Mouse (Mus musculus) forebrain, embryonic 12.5 days (tissue): ENCODE results near the gene Wfdc15a. TPM values are rescaled to one million over a fixed set of nuclear protein-coding genes. Genes with fewer than 3 reads are reported as not detected.

Experiments
- ATAC-seq: fragments of 200-750 bp; cut with Nextera tagmentation; 2 replicates; pipeline ENCODE4 v1.8.0; 2017; ENCODE audit warnings: moderate TSS enrichment; ENCODE audit not compliant: low FRiP score
- H3K27ac ChIP-seq: fragments of 300-500 bp; sonication (generic); 2 replicates; pipeline ENCODE4 v1.5.1; 2016; ENCODE audit warnings: mild to moderate bottlenecking
- H3K27me3 ChIP-seq: fragments of 300-500 bp; sonication (generic); 2 replicates; pipeline ENCODE4 v1.6.1; 2016; ENCODE audit warnings: mild to moderate bottlenecking
- H3K36me3 ChIP-seq: fragments of 300-500 bp; sonication (generic); replicated peaks from 2 replicates; pipeline ENCODE4 v1.6.1; 2016; ENCODE audit warnings: mild to moderate bottlenecking
- H3K4me1 ChIP-seq: fragments of 300-500 bp; sonication (generic); 2 replicates; pipeline ENCODE4 v1.6.1; 2016
- H3K4me2 ChIP-seq: fragments of 300-500 bp; sonication (generic); 2 replicates; pipeline ENCODE4 v1.6.1; 2016; ENCODE audit warnings: mild to moderate bottlenecking, moderate library complexity
- H3K4me3 ChIP-seq: fragments of 300-500 bp; sonication (generic); replicated peaks from 2 replicates; pipeline ENCODE4 v1.5.1; 2016; ENCODE audit warnings: mild to moderate bottlenecking
- H3K9ac ChIP-seq: fragments of 300-500 bp; sonication (generic); 2 replicates; pipeline ENCODE4 v1.6.1; 2016; ENCODE audit warnings: mild to moderate bottlenecking
- H3K9me3 ChIP-seq: fragments of 300-500 bp; sonication (generic); 2 replicates; pipeline ENCODE4 v1.6.1; 2016
- WGBS: fragments of 180-500 bp; shearing (Covaris S2); methylation state at CpG from one replicate; pipeline ENCODE4 v1.1.7; 2016; 5-methylcytosine and 5-hydroxymethylcytosine counted together
- polyA plus RNA-seq: library from polyadenylated mRNA; unstranded; fragments of >200 nt; fragmentation: Nextera tagmentation; extraction: Ambion mirVana; gene quantifications from 2 replicates; pipeline ENCODE4 v1.2.1, GENCODE M21; 2016

Gene Wfdc15a
- polyA plus RNA-seq, 1 experiment from 2014 or later = not detected

- no peak for ATAC-seq
- Histone ChIP-seq H3K9me3 (no peaks in the 10 kb centered on the region), H3K4me2 (no peak overlapping the region), H3K27ac (no peak overlapping the region), H3K9ac (no peak overlapping the region), H3K4me3 (no peak overlapping the region), H3K36me3 (no peaks in the 10 kb centered on the region), H3K27me3 (no peaks in the 10 kb centered on the region), H3K4me1 (no peaks in the 10 kb centered on the region)
- WGBS = 85% methylated on average over 5 of the region's 5 CpGs
Observed at GRCm38 (mm10) chr2:164194959-164195630, 4.8 kb downstream of the Wfdc15a start.

GRCm38 (mm10) chr2:164192279-164192678 lies 7.7 kb downstream of the Wfdc15a start:
- no peak for ATAC-seq

GRCm38 (mm10) chr2:164190576-164190975 lies 9.4 kb downstream of the Wfdc15a start, which contains the start of gene Wfdc12:
Gene Wfdc12 (minus strand): TSS chr2:164190608.
- no peak within 1 kb of the TSS for H3K4me2 ChIP-seq
- H3K36me3 ChIP-seq = no peaks in the 10 kb centered on the region
- no peak within 1 kb of the TSS for H3K27ac ChIP-seq
- 0 out of 2 replicates have a peak, but pooled peaks cover under 1% of the 10 kb centered on the region for H3K27me3 ChIP-seq
- H3K9me3 ChIP-seq = no peaks in the 10 kb centered on the region
- no peak for ATAC-seq
- no peak within 1 kb of the TSS for H3K9ac ChIP-seq
- 86% methylated on average over 6 of the region's 6 CpGs for WGBS
- H3K4me3 ChIP-seq = no peak within 1 kb of the TSS
- no peaks in the 10 kb centered on the region for H3K4me1 ChIP-seq

More at GRCm38 (mm10) chr2:164192279-164192678, 7.7 kb downstream of the Wfdc15a start:
- Histone ChIP-seq H3K9ac (no peak overlapping the region), H3K36me3 (no peaks in the 10 kb centered on the region), H3K27ac (no peak overlapping the region), H3K9me3 (no peaks in the 10 kb centered on the region), H3K4me2 (no peak overlapping the region), H3K4me3 (no peak overlapping the region), H3K4me1 (no peaks in the 10 kb centered on the region), H3K27me3 (no peaks in the 10 kb centered on the region)

- ATAC-seq = no peak
- Histone ChIP-seq H3K9me3 (no peaks in the 10 kb centered on the region), H3K36me3 (no peaks in the 10 kb centered on the region), H3K4me1 (peaks cover 4% of the 10 kb centered on the region; the same call in 1 of the 2 replicates), H3K27me3 (0 out of 2 replicates have a peak, but pooled peaks cover 2% of the 10 kb centered on the region), H3K4me3 (no peak overlapping the region), H3K9ac (no peak overlapping the region), H3K27ac (no peak overlapping the region), H3K4me2 (no peak overlapping the region)
- 36% methylated on average over 5 of the region's 5 CpGs for WGBS
Observed at GRCm38 (mm10) chr2:164188722-164189121, 11.2 kb downstream of the Wfdc15a start.

- Histone ChIP-seq H3K4me3 (no peak overlapping the region), H3K27ac (no peak overlapping the region), H3K36me3 (no peaks in the 10 kb centered on the region), H3K4me2 (no peak overlapping the region), H3K9ac (no peak overlapping the region), H3K27me3 (0 out of 2 replicates have a peak, but pooled peaks cover 2% of the 10 kb centered on the region), H3K9me3 (no peaks in the 10 kb centered on the region), H3K4me1 (peaks cover 4% of the 10 kb centered on the region; the same call in 1 of the 2 replicates)
- no peak for ATAC-seq
- 46% methylated on average over 9 of the region's 9 CpGs for WGBS
Observed at GRCm38 (mm10) chr2:164184145-164184719, 15.7 kb downstream of the Wfdc15a start.

- H3K4me3 ChIP-seq = no peak overlapping the region
- H3K9ac ChIP-seq = no peak overlapping the region
- H3K4me1 ChIP-seq = peaks cover 4% of the 10 kb centered on the region; the same call in 1 of the 2 replicates
- WGBS = 70% methylated on average over 9 of the region's 9 CpGs
- H3K27me3 ChIP-seq = 0 out of 2 replicates have a peak, but pooled peaks cover 2% of the 10 kb centered on the region
- H3K27ac ChIP-seq = no peak overlapping the region
- no peak overlapping the region for H3K4me2 ChIP-seq
- H3K9me3 ChIP-seq = no peaks in the 10 kb centered on the region
- no peak for ATAC-seq
- no peaks in the 10 kb centered on the region for H3K36me3 ChIP-seq
Observed at GRCm38 (mm10) chr2:164183340-164183739, 16.6 kb downstream of the Wfdc15a start.

- Histone ChIP-seq H3K27me3 (0 out of 2 replicates have a peak, but pooled peaks cover 2% of the 10 kb centered on the region), H3K27ac (no peak within 1 kb of the TSS), H3K4me3 (no peak within 1 kb of the TSS), H3K36me3 (no peaks in the 10 kb centered on the region), H3K4me2 (no peak within 1 kb of the TSS), H3K4me1 (peaks cover 4% of the 10 kb centered on the region; the same call in 1 of the 2 replicates), H3K9ac (no peak within 1 kb of the TSS), H3K9me3 (no peaks in the 10 kb centered on the region)
- WGBS = 72% methylated on average over 7 of the region's 7 CpGs
- ATAC-seq = no peak
Observed at GRCm38 (mm10) chr2:164182692-164183255, 17.2 kb downstream of the Wfdc15a start, which contains the start of gene Wfdc5. Gene Wfdc5 (minus strand): TSS chr2:164182742.

- H3K4me1 ChIP-seq = peaks cover 6% of the 10 kb centered on the region; the same call in 1 of the 2 replicates
- H3K4me3 ChIP-seq = no peak overlapping the region
- H3K36me3 ChIP-seq = no peaks in the 10 kb centered on the region
- peaks cover 10% of the 10 kb centered on the region; the same call in 1 of the 2 replicates for H3K27me3 ChIP-seq
- WGBS = 87% methylated on average over 4 of the region's 4 CpGs
- H3K27ac ChIP-seq = no peak overlapping the region
- no peak overlapping the region for H3K4me2 ChIP-seq
- no peaks in the 10 kb centered on the region for H3K9me3 ChIP-seq
- no peak overlapping the region for H3K9ac ChIP-seq
- ATAC-seq = no peak
Observed at GRCm38 (mm10) chr2:164180770-164181169, 19.2 kb downstream of the Wfdc15a start.

- no peaks in the 10 kb centered on the region for H3K36me3 ChIP-seq
- ATAC-seq = no peak
- 40% methylated on average over 3 of the region's 3 CpGs for WGBS
- no peak overlapping the region for H3K27ac ChIP-seq
- no peak overlapping the region for H3K4me3 ChIP-seq
- no peak overlapping the region for H3K4me2 ChIP-seq
- H3K9me3 ChIP-seq = no peaks in the 10 kb centered on the region
- peaks cover 6% of the 10 kb centered on the region; the same call in 1 of the 2 replicates for H3K4me1 ChIP-seq
- no peak overlapping the region for H3K9ac ChIP-seq
- peaks cover 10% of the 10 kb centered on the region; the same call in 1 of the 2 replicates for H3K27me3 ChIP-seq
Observed at GRCm38 (mm10) chr2:164180124-164180523, 19.8 kb downstream of the Wfdc15a start.

GRCm38 (mm10) chr2:164177831-164178230 lies 22.1 kb downstream of the Wfdc15a start:
- H3K4me2 ChIP-seq = no peak overlapping the region
- H3K4me1 ChIP-seq = peaks cover 3% of the 10 kb centered on the region; the same call in 1 of the 2 replicates
- no peak overlapping the region for H3K27ac ChIP-seq
- no peak overlapping the region for H3K9ac ChIP-seq
- no peak overlapping the region for H3K4me3 ChIP-seq
- peaks cover 23% of the 10 kb centered on the region; the same call in 1 of the 2 replicates for H3K27me3 ChIP-seq
- no peaks in the 10 kb centered on the region for H3K36me3 ChIP-seq
- 92% methylated on average over 5 of the region's 5 CpGs for WGBS
- H3K9me3 ChIP-seq = no peaks in the 10 kb centered on the region
- ATAC-seq = no peak

GRCm38 (mm10) chr2:164175850-164176249 lies 24.1 kb downstream of the Wfdc15a start:
- Histone ChIP-seq H3K4me3 (no peak overlapping the region), H3K4me1 (peaks cover 14% of the 10 kb centered on the region), H3K9ac (no peak overlapping the region), H3K27me3 (peaks cover 41% of the 10 kb centered on the region), H3K36me3 (no peaks in the 10 kb centered on the region), H3K9me3 (no peaks in the 10 kb centered on the region), H3K4me2 (no peak overlapping the region), H3K27ac (no peak overlapping the region)
- no peak for ATAC-seq
- WGBS = 79% methylated on average over 3 of the region's 3 CpGs

- H3K4me2 ChIP-seq = no peak overlapping the region
- no peaks in the 10 kb centered on the region for H3K9me3 ChIP-seq
- 82% methylated on average over 8 of the region's 8 CpGs for WGBS
- H3K4me3 ChIP-seq = no peak overlapping the region
- H3K9ac ChIP-seq = no peak overlapping the region
- peaks cover 51% of the 10 kb centered on the region for H3K27me3 ChIP-seq
- no peak overlapping the region for H3K27ac ChIP-seq
- no peaks in the 10 kb centered on the region for H3K36me3 ChIP-seq
- no peak for ATAC-seq
- H3K4me1 ChIP-seq = peaks cover 18% of the 10 kb centered on the region
Observed at GRCm38 (mm10) chr2:164174649-164175395, 25.1 kb downstream of the Wfdc15a start.
